Mouse (Mus musculus) right cerebral cortex, adult 18-20 months (tissue): Measurements from ENCODE around the gene Tarm1.

Source experiments
- DNase-seq: peaks from one replicate; pipeline ENCODE4 v3.0.0; 2022; ENCODE audit warnings: mixed read lengths

Gene Tarm1

GRCm38 (mm10) chr7:3439984-3440383, 62.4 kb downstream of the Tarm1 start:
- DNase-seq, result no peak

DNA sequence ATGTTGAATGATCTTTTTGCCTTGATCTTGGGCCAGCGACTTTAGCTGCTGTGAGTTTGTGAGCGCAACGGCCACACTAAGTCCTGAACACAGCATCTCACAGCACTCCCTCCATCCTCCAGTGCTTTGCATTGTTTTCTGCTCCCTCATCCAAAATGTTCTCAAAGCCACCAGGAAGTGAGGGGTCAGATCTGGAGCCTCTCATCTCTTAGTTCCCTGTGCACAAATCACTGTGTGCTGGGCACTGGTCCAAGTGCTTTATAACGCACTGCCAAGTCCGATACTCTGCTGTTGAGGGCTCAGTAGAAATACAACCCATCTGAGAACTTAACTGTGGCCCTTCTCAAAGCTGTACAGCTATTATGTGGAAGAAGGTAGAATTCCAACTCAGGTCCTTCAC, 64.5 kb downstream of the Tarm1 start:
- DNase-seq, result no peak
